Mouse (Mus musculus) stomach, postnatal 0 days (tissue): ENCODE results near the gene Ssbp3. TPM values are rescaled to one million over a fixed set of nuclear protein-coding genes. Genes with fewer than 3 reads are reported as not detected.

Source experiments
- ATAC-seq: fragments of 200-750 bp; cut with Nextera tagmentation; 2 replicates; pipeline ENCODE4 v1.8.0; 2017; ENCODE audit not compliant: low FRiP score, low TSS enrichment
- DNase-seq: peaks from one replicate; pipeline ENCODE4 v3.0.0-alpha.2; 2016; ENCODE audit warnings: low spot score
- H3K27ac ChIP-seq: fragments of 300-500 bp; sonication (generic); replicated peaks from 2 replicates; pipeline ENCODE4 v1.5.1; 2014; ENCODE audit warnings: mild to moderate bottlenecking, control low read depth
- H3K27me3 ChIP-seq: fragments of 300-500 bp; sonication (generic); 2 replicates; pipeline ENCODE4 v1.6.1; 2014; ENCODE audit warnings: low read length; ENCODE audit not compliant: control insufficient read depth, insufficient read depth
- H3K36me3 ChIP-seq: fragments of 300-500 bp; sonication (generic); 2 replicates; pipeline ENCODE4 v1.6.1; 2014; ENCODE audit warnings: low read length, mixed read lengths; ENCODE audit not compliant: control insufficient read depth, insufficient read depth
- H3K4me1 ChIP-seq: fragments of 300-500 bp; sonication (generic); replicated peaks from 2 replicates; pipeline ENCODE4 v1.6.1; 2014; ENCODE audit warnings: antibody characterized with exemption; ENCODE audit not compliant: control insufficient read depth, insufficient read depth
- H3K4me2 ChIP-seq: fragments of 300-500 bp; sonication (generic); replicated peaks from 2 replicates; pipeline ENCODE4 v1.6.1; 2014; ENCODE audit warnings: low read depth, mild to moderate bottlenecking, control low read depth, moderate library complexity
- H3K4me3 ChIP-seq: fragments of 300-500 bp; sonication (generic); 2 replicates; pipeline ENCODE4 v1.5.1; 2014; ENCODE audit warnings: low read depth, low read length, control low read depth
- H3K9ac ChIP-seq: fragments of 300-500 bp; sonication (generic); 2 replicates; pipeline ENCODE4 v1.6.1; 2014; ENCODE audit warnings: mild to moderate bottlenecking, low read length, control low read depth, mixed read lengths
- H3K9me3 ChIP-seq: fragments of 300-500 bp; sonication (generic); 2 replicates; pipeline ENCODE4 v1.6.1; 2016; ENCODE audit warnings: low read length; ENCODE audit not compliant: control insufficient read depth
- CTCF ChIP-seq: IDR thresholded peaks from 2 replicates; pipeline ENCODE4 v1.5.1; 2016; ENCODE audit warnings: antibody characterized with exemption, low read depth, mild to moderate bottlenecking, moderate library complexity
- EP300 ChIP-seq: optimal IDR thresholded peaks from 2 replicates; pipeline ENCODE3; 2016; ENCODE audit warnings: antibody characterized with exemption
- WGBS: fragments of 180-500 bp; shearing (Covaris S2); extraction: QIAGEN DNeasy Blood & Tissue Kit; methylation state at CpG from one replicate; pipeline ENCODE4 v1.1.7; 2014; 5-methylcytosine and 5-hydroxymethylcytosine counted together
- polyA plus RNA-seq: library from polyadenylated mRNA; unstranded; fragments of >200 nt; fragmentation: Nextera tagmentation; extraction: Ambion mirVana; gene quantifications from 2 replicates; pipeline ENCODE4 v1.2.1, GENCODE M21; 2015

The Ssbp3 gene
- polyA plus RNA-seq, 1 experiment from 2014 or later = 39.3 TPM

DNA sequence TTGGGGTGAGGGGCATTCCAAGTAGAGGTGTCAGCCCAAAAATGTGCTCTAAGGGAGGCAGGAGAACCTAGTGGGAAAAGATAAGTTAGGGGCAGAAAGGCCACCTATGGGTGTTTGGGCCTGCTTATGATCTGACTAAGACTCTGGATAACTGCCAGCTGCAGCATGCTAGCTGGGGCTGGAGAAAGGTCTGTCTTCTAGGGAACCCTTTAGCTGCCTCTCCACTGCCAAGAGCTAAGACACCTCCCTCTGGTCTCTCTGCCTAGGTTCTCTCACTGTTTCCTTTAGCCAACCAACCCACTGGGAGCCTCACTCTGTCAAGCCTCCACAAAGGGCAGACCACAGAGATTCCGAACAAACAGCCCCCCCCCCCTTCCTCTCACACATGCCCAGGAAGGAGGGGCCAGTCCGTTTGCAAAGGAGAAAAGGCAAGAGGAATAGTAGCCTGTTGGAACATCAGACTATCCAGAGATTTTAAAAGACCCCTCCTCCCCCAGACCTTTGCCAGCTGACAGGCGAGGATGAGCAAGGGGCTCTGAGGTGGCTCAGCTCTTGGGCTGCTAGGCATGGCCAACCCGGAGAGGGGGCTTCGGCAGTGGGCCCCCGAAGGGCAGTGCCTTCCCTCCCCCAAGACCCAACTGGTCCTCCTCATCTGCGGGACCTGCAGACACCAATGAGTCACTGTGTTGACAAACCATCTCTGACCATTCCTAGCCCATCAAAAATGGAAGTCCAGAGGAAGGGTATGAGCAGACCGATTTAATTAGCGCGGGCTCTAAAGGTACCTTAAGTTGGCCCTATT lies 1.4 kb upstream of the Ssbp3 start:
- Histone ChIP-seq H3K4me3 (no peak overlapping the region), H3K9me3 (no peaks in the 10 kb centered on the region), H3K9ac (peak overlapping the region; percentile 45; the same call in 1 of the 2 replicates), H3K27me3 (no peaks in the 10 kb centered on the region), H3K4me1 (peaks cover 14% of the 10 kb centered on the region), H3K4me2 (peak overlapping the region; percentile 96), H3K27ac (peak overlapping the region; percentile 87), H3K36me3 (no peaks in the 10 kb centered on the region)
- 6% methylated on average over 10 of the region's 10 CpGs for WGBS
- TF ChIP-seq EP300 = no peak
- TF ChIP-seq CTCF = no peak; the same call in 1 of the 2 replicates
- DNase-seq (peak; percentile 71), ATAC-seq (peak; percentile 58)

DNA sequence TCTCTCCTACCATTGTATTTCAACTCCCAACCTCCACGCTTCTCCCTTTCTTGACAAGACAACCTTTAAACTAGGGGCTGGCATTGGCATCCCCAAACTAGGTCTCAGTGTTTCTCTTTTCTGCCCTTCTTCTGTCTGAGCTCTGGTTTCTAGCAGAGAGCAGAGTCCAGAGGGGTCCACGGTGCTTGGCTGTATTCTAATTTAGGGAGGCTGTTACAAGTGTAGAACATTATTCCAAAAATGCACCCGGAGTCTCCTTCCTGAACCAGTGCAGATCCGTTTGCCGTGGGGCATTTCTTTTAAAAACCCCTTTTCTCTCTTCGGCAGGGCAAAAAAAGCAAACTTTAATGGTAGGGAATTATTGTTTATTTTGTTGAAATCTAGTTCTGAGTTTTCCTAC lies 704 bp upstream of the Ssbp3 start:
- Histone ChIP-seq H3K9ac (peak overlapping the region; percentile 45; the same call in 1 of the 2 replicates), H3K4me1 (peaks cover 14% of the 10 kb centered on the region), H3K27me3 (no peaks in the 10 kb centered on the region), H3K4me3 (peak overlapping the region; percentile 95; the same call in 1 of the 2 replicates), H3K36me3 (no peaks in the 10 kb centered on the region), H3K27ac (peak overlapping the region; percentile 87), H3K9me3 (no peaks in the 10 kb centered on the region), H3K4me2 (peak overlapping the region; percentile 96)
- 3% methylated on average over 6 of the region's 6 CpGs for WGBS
- ATAC-seq (no peak), DNase-seq (no peak)
- TF ChIP-seq CTCF (no peak), EP300 (no peak)

DNA sequence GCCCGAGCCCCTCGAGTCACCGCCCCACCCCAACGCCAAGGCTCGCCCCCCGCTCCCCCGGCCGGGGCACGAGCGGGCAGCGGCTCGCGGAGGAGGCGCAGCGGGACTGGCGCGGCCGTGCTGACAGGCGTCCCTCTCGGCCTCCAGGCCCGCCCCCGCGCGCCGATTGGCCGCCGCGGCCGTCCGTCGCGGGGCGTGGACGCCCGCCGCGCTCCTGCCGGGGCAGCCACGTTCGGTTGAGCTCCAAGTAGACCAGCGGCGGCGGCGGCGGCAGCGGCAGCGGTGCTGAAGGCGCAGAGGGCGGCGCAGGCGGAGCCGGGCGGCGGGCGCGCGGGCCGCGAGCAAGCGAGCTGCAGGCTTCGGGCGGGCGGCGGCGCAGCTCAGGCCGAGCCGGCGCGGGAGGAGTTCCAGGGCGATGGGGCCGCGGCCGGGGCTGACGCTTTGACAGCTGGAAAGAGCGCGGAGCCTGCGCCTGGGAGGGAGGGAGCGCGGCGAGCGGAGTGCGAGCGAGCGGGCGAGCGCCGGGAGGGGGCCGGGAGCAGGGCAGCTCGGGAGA lies 823 bp downstream of the Ssbp3 start:
- under 1% methylated on average over 58 of the region's 89 CpGs for WGBS
- peaks cover 4% of the 10 kb centered on the region; the same call in 1 of the 2 replicates for H3K36me3 ChIP-seq
- peak; percentile 89 for ATAC-seq
- no peaks in the 10 kb centered on the region for H3K27me3 ChIP-seq
- H3K4me2 ChIP-seq = peak overlapping the region; percentile 96
- peak overlapping the region; percentile 88 for H3K9ac ChIP-seq
- H3K4me1 ChIP-seq = peaks cover 14% of the 10 kb centered on the region
- H3K27ac ChIP-seq = peak overlapping the region; percentile 97
- H3K4me3 ChIP-seq = peak overlapping the region; percentile 95
- peak; percentile 95 for DNase-seq
- TF ChIP-seq CTCF = no peak; the same call in 1 of the 2 replicates
- no peak for TF ChIP-seq EP300
- no peaks in the 10 kb centered on the region for H3K9me3 ChIP-seq

DNA sequence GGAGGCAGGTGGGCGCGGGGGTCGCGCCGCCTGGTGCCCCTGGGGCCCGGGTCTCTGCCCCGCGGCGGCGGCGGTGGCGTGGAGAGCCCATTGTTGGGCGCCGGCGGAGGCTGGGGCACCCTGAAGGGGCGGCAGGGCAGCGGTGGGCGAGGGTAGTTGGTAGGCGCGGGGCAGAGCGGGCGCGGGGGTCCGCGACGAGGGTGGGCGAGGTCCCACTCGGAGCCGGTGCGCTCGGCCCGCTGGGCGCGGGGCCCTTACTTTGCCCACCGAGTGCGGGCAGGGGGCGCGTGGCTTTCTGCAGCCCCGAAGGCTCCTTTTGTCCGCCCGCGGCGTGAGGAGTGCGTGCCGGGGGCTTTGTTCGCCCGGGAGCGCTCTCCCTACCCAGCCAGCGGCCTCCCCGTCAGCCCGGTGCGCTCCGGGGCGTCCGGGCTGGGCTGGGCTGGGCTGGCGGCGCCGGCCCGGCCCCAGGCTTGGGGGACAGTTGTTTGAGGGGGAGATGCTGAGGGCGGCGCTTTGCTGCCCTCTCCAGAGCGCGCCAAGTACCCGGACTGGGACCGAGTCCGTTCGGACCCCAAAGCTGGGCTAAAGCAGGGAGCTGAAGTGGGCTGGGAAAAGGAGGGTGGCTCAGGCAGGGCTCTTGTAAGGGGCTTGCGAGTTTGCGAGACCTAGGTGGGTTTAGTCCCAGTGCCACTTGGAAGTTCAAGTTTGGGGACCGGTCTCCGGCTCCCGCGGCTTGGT lies 1.6 kb downstream of the Ssbp3 start:
- peaks cover 5% of the 10 kb centered on the region for H3K36me3 ChIP-seq
- peak overlapping the region; percentile 95 for H3K4me3 ChIP-seq
- no peak for ATAC-seq
- peak; percentile 43 for DNase-seq
- H3K9ac ChIP-seq = peak overlapping the region; percentile 88
- H3K4me1 ChIP-seq = peaks cover 14% of the 10 kb centered on the region
- no peaks in the 10 kb centered on the region for H3K27me3 ChIP-seq
- TF ChIP-seq CTCF (peak; percentile 33; the same call in 1 of the 2 replicates), EP300 (no peak)
- H3K9me3 ChIP-seq = no peaks in the 10 kb centered on the region
- H3K4me2 ChIP-seq = peak overlapping the region; percentile 96
- WGBS = 1% methylated on average over 45 of the region's 73 CpGs
- H3K27ac ChIP-seq = peak overlapping the region; percentile 97

DNA sequence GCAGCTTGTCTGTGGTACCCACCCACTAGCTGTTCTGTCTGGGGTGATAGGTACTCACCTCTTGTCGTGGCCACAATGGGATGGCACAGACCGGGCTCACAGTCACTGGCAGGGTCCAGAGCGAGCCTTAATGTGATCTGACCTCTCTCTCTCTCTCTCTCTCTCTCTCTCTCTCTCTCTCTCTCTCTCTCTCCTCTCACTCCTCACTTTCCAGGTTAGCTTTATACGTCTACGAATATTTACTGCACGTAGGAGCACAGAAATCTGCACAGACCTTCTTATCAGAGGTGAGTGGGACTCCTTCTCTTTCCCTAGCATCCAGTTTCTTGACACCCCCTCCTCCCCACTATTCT lies 2.2 kb downstream of the Ssbp3 start:
- Histone ChIP-seq H3K9me3 (no peaks in the 10 kb centered on the region), H3K4me2 (peak overlapping the region; percentile 96), H3K4me3 (peak overlapping the region; percentile 95), H3K9ac (peak overlapping the region; percentile 88), H3K27me3 (no peaks in the 10 kb centered on the region), H3K36me3 (peaks cover 11% of the 10 kb centered on the region), H3K27ac (no peak overlapping the region), H3K4me1 (peaks cover 9% of the 10 kb centered on the region)
- ATAC-seq = no peak
- TF ChIP-seq EP300 (no peak), CTCF (no peak)
- WGBS = 13% methylated on average over 6 of the region's 6 CpGs
- no peak for DNase-seq
